Mouse (Mus musculus) neural tube, embryonic 15.5 days (tissue): Measurements from ENCODE around the gene Zp2. TPM values are rescaled to one million over a fixed set of nuclear protein-coding genes. Genes with fewer than 3 reads are reported as not detected.

Experiments used
- ATAC-seq: fragments of 200-750 bp; cut with Nextera tagmentation; 2 replicates; pipeline ENCODE4 v1.8.0; 2017; ENCODE audit warnings: mild to moderate bottlenecking, moderate TSS enrichment, moderate library complexity; ENCODE audit not compliant: low FRiP score
- H3K27ac ChIP-seq: fragments of 300-500 bp; sonication (generic); replicated peaks from 2 replicates; pipeline ENCODE4 v1.5.1; 2015; ENCODE audit warnings: mild to moderate bottlenecking, inconsistent platforms
- H3K27me3 ChIP-seq: fragments of 300-500 bp; sonication (generic); replicated peaks from 2 replicates; pipeline ENCODE4 v1.6.1; 2015; ENCODE audit warnings: inconsistent platforms
- H3K36me3 ChIP-seq: fragments of 300-500 bp; sonication (generic); 2 replicates; pipeline ENCODE4 v1.6.1; 2015; ENCODE audit warnings: inconsistent platforms
- H3K4me1 ChIP-seq: fragments of 300-500 bp; sonication (generic); 2 replicates; pipeline ENCODE4 v1.6.1; 2015; ENCODE audit warnings: inconsistent platforms
- H3K4me2 ChIP-seq: fragments of 300-500 bp; sonication (generic); 2 replicates; pipeline ENCODE4 v1.6.1; 2015; ENCODE audit warnings: inconsistent platforms, mild to moderate bottlenecking, moderate library complexity
- H3K4me3 ChIP-seq: fragments of 300-500 bp; sonication (generic); replicated peaks from 2 replicates; pipeline ENCODE4 v1.5.1; 2015; ENCODE audit warnings: mild to moderate bottlenecking, inconsistent platforms
- H3K9ac ChIP-seq: fragments of 300-500 bp; sonication (generic); replicated peaks from 2 replicates; pipeline ENCODE4 v1.6.1; 2015; ENCODE audit warnings: mild to moderate bottlenecking, inconsistent platforms
- H3K9me3 ChIP-seq: fragments of 300-500 bp; sonication (generic); replicated peaks from 2 replicates; pipeline ENCODE4 v1.6.1; 2016; ENCODE audit warnings: inconsistent platforms
- WGBS: fragments of 180-500 bp; shearing (Covaris S2); methylation state at CpG from one replicate; pipeline ENCODE4 v1.1.7; 2015; ENCODE audit warnings: mixed read lengths; 5-methylcytosine and 5-hydroxymethylcytosine counted together
- polyA plus RNA-seq: library from polyadenylated mRNA; unstranded; fragments of >200 nt; fragmentation: Nextera tagmentation; extraction: Ambion mirVana; gene quantifications from 2 replicates; pipeline ENCODE4 v1.2.1, GENCODE M21; 2015

Zp2 gene
- 0.10 TPM in 1 of 2 replicates, not detected in the other for polyA plus RNA-seq

DNA sequence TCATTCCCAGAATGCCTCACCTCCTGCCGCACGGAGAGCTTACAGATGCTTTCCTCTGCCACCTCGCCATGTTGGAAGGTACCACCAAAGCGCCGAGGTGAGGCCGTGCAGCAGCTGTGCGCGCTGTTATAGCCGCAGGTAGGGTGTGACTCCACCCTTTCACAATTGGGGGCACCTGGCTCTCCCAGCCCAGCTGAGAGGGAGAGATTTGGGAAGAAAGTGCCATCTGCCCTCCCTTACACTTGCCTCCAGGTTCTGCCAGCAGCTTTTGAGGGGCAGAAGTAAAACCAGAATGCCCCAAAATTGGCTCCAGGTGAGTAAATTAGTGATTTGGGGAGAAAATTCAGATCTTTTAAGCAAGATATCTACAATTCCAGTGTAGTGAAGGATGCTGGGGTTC lies at the start of gene Zp2:
Zp2 (minus strand) TSS at position 101 of the 400 bp plus-strand sequence.
- no peak within 1 kb of the TSS for H3K27ac ChIP-seq
- WGBS = 88% methylated on average over 9 of the region's 9 CpGs
- H3K27me3 ChIP-seq = no peaks in the 10 kb centered on the region
- no peak within 1 kb of the TSS for H3K4me2 ChIP-seq
- H3K4me1 ChIP-seq = no peaks in the 10 kb centered on the region
- no peak within 1 kb of the TSS for H3K9ac ChIP-seq
- H3K4me3 ChIP-seq = no peak within 1 kb of the TSS
- no peaks in the 10 kb centered on the region for H3K36me3 ChIP-seq
- no peak for ATAC-seq
- H3K9me3 ChIP-seq = no peaks in the 10 kb centered on the region

DNA sequence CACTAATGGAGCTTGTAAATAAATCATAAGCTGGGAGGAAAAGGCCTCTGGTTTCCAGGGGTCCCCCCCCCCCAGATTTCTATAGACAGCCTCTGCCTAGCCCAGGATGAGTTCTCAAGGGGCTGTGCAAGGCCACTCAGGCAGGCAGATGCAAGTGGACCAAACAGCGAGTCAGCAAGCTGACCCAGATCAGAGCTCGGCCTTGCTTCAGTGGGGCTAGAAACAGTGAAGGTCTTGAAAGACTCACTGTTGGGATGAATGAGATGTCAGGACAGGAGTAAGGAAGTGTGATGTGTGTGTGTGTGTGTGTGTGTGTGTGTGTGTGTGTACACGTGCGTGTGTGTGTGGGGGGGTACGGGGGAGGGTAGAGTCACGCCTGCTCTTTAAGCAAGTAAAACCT lies 47.7 kb upstream of the Zp2 start:
- Histone ChIP-seq H3K4me2 (no peak overlapping the region), H3K4me3 (no peak overlapping the region), H3K27ac (no peak overlapping the region), H3K36me3 (no peaks in the 10 kb centered on the region), H3K9me3 (no peaks in the 10 kb centered on the region), H3K9ac (no peak overlapping the region), H3K4me1 (0 out of 2 replicates have a peak, but pooled peaks cover 3% of the 10 kb centered on the region), H3K27me3 (no peaks in the 10 kb centered on the region)
- WGBS = 86% methylated on average over 6 of the region's 6 CpGs
- ATAC-seq = no peak

DNA sequence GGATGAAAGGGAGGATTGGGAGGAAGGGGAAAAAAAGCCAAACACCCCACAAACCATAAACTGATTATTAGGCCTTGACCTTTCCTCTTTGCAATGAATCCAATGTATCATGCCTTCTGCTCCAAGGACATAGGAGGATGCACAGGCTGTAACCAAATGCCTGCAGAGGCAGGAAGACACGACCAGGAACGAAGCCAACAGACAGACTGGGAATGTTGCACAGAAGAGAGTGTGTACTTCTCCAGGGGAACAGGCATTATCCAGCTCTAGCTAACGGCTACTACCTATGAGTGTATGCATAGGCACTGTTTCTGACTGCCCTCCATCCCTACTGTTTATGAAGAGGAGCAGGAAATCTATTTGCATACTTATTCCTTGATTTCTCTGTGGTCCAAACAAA lies 47.1 kb upstream of the Zp2 start:
- 0 out of 2 replicates have a peak, but pooled peaks cover 3% of the 10 kb centered on the region for H3K4me1 ChIP-seq
- H3K4me2 ChIP-seq = no peak overlapping the region
- no peak overlapping the region for H3K9ac ChIP-seq
- H3K4me3 ChIP-seq = no peak overlapping the region
- no peaks in the 10 kb centered on the region for H3K9me3 ChIP-seq
- ATAC-seq = no peak
- H3K27me3 ChIP-seq = no peaks in the 10 kb centered on the region
- H3K36me3 ChIP-seq = no peaks in the 10 kb centered on the region
- 66% methylated on average over 3 of the region's 3 CpGs for WGBS
- H3K27ac ChIP-seq = no peak overlapping the region

DNA sequence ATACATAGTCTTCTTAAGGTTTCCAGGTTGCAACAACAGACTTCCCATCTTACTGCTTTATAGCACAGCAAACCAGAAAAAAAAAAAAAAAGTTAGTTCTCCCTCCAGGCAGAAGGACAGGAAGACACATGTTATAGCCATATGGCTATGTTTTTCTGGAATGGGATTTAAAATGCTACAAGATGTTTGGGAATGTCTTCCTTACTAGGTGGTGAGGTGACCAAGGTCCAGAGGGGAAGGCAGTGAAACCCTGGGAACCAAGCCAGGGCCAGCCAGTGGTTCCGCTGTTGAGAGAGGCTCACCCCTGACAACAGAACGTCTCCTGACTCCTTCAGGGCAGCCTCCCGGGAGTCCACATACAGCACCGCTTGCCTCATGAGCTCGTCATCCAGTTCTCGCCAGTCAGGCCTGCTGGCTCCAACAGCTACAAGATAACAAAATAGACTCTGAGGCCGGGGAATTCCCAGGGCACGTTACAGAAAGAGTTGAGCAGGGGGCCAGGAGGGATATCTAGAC lies 45.1 kb upstream of the Zp2 start:
- Histone ChIP-seq H3K4me2 (no peak overlapping the region), H3K9ac (no peak overlapping the region), H3K9me3 (no peaks in the 10 kb centered on the region), H3K36me3 (no peaks in the 10 kb centered on the region), H3K27ac (no peak overlapping the region), H3K27me3 (no peaks in the 10 kb centered on the region), H3K4me3 (no peak overlapping the region), H3K4me1 (0 out of 2 replicates have a peak, but pooled peaks cover 3% of the 10 kb centered on the region)
- WGBS = 66% methylated on average over 8 of the region's 8 CpGs
- ATAC-seq = no peak

DNA sequence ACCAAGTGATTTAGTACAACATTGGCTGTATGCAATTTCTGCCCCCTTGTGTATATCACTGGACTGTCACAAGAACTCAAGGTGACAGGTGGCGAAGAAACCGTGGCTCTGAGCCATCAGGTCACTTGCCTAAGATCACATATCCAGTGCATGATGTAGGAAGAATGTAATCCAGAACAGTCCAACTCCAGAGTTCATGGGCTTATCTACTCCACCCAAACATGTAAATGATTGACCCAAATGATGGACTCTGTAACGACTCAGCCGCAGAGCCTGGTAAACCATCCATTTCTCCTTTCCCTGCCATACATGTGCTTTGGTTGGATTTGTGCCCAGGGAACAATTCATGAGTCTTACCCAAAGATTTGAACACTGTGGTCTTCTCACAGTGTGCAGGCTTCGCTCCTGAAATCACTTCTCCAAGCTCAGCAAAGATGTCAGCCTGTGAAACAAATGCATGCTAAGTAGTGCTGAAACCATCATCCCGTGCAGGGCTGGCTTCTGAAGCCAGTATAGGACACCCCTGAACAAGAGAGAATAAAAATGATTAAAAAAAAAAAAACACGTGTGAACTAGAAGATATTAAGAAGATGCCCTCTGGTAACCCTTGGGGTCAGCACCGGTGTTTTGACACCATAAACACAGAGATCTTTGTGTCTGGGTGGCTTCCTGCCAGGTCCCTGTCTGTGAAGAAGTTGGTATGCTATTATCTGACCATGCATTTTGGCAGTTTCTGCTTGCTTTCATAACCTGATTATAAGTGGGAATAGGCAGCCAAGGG lies 44.5 kb upstream of the Zp2 start:
- Histone ChIP-seq H3K36me3 (no peaks in the 10 kb centered on the region), H3K9me3 (no peaks in the 10 kb centered on the region), H3K4me3 (no peak overlapping the region), H3K9ac (no peak overlapping the region), H3K27me3 (no peaks in the 10 kb centered on the region), H3K4me1 (0 out of 2 replicates have a peak, but pooled peaks cover 3% of the 10 kb centered on the region), H3K4me2 (no peak overlapping the region), H3K27ac (no peak overlapping the region)
- 72% methylated on average over 8 of the region's 8 CpGs for WGBS
- ATAC-seq = no peak

DNA sequence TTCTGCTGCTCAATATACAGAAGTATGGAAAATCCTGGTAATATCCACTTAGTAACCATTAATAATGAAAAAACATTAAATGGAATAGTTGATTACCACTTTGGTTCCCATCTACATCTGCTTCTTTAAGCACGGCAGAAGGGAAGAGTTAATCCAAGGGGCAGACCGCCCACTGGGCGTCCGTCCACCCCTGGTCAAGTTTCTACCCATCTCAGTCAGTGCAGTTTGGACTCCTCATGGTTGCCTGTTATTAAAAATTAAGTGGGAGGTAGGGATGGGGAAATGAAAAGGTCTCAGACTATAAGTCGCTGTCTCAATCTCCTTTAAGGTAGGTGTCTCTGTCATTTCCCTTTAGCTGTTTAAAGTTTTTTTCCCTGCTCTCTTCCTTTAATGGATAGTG lies 43.9 kb upstream of the Zp2 start:
- Histone ChIP-seq H3K27ac (no peak overlapping the region), H3K4me2 (no peak overlapping the region), H3K9me3 (no peaks in the 10 kb centered on the region), H3K27me3 (no peaks in the 10 kb centered on the region), H3K4me3 (no peak overlapping the region), H3K4me1 (0 out of 2 replicates have a peak, but pooled peaks cover 3% of the 10 kb centered on the region), H3K36me3 (no peaks in the 10 kb centered on the region), H3K9ac (no peak overlapping the region)
- WGBS = 91% methylated on average over 5 of the region's 5 CpGs
- no peak for ATAC-seq

- Histone ChIP-seq H3K9me3 (no peaks in the 10 kb centered on the region), H3K27me3 (no peaks in the 10 kb centered on the region), H3K4me2 (no peak overlapping the region), H3K27ac (no peak overlapping the region), H3K9ac (no peak overlapping the region), H3K36me3 (no peaks in the 10 kb centered on the region), H3K4me1 (no peaks in the 10 kb centered on the region), H3K4me3 (no peak overlapping the region)
- ATAC-seq = no peak
Observed at GRCm38 (mm10) chr7:120182891-120183290, 37.8 kb upstream of the Zp2 start.

- WGBS = 91% methylated on average over 4 of the region's 4 CpGs
Observed at GRCm38 (mm10) chr7:120181401-120182230, 36.5 kb upstream of the Zp2 start.

DNA sequence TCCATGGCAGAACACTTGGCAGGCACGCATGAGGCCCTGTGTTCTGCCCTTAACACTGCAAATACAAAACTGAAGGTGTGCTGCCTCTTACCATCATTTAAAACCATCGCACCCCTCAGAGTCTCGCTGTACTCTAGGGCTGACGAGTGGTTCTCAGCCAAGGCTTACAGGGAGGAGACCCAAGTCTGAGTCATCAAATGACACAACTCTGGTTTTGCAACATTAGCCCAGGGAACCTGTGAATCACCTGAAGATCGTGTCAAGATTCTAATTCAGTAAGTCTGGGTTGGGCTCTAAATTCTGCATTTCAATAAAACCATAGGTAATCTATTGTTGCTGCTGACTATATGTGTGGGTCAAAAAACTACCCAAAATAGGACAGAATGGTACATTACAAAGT lies 35.5 kb upstream of the Zp2 start:
- 91% methylated on average over 5 of the region's 5 CpGs for WGBS
- ATAC-seq = no peak

More at GRCm38 (mm10) chr7:120181401-120182230, 36.5 kb upstream of the Zp2 start:
- Histone ChIP-seq H3K9me3 (no peaks in the 10 kb centered on the region), H3K4me2 (no peak overlapping the region), H3K27me3 (no peaks in the 10 kb centered on the region), H3K4me1 (no peaks in the 10 kb centered on the region), H3K36me3 (no peaks in the 10 kb centered on the region), H3K27ac (no peak overlapping the region), H3K9ac (no peak overlapping the region), H3K4me3 (no peak overlapping the region)
- no peak for ATAC-seq

DNA sequence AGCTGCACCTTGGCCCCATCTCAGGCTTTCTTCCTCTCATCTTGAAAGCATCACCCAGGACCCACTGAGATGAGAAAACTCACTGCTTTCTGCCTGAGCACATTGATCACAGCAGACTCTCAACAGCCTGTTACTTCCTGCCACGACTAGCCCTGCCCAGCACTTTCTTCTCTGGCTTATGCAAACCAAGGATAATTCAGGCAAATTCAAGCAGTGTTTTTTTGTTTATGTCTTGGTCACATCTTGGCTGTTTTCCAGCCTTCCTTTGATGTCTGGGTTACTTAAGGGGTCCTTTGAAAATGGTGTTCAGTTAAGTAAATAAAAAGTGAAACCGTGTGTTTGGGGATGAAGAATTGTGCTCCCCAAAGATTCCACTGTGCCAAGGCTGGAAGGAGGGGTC lies 33.8 kb upstream of the Zp2 start:
- Histone ChIP-seq H3K9me3 (no peaks in the 10 kb centered on the region), H3K4me2 (no peak overlapping the region), H3K9ac (no peak overlapping the region), H3K27ac (no peak overlapping the region), H3K36me3 (no peaks in the 10 kb centered on the region), H3K4me1 (no peaks in the 10 kb centered on the region), H3K27me3 (no peaks in the 10 kb centered on the region), H3K4me3 (no peak overlapping the region)
- WGBS = 30% methylated on average over 2 of the region's 2 CpGs
- ATAC-seq = no peak

More for the DNA sequence above, 35.5 kb upstream of the Zp2 start:
- no peaks in the 10 kb centered on the region for H3K4me1 ChIP-seq
- no peaks in the 10 kb centered on the region for H3K9me3 ChIP-seq
- no peak overlapping the region for H3K9ac ChIP-seq
- no peaks in the 10 kb centered on the region for H3K36me3 ChIP-seq
- no peak overlapping the region for H3K4me2 ChIP-seq
- H3K4me3 ChIP-seq = no peak overlapping the region
- no peak overlapping the region for H3K27ac ChIP-seq
- H3K27me3 ChIP-seq = no peaks in the 10 kb centered on the region

DNA sequence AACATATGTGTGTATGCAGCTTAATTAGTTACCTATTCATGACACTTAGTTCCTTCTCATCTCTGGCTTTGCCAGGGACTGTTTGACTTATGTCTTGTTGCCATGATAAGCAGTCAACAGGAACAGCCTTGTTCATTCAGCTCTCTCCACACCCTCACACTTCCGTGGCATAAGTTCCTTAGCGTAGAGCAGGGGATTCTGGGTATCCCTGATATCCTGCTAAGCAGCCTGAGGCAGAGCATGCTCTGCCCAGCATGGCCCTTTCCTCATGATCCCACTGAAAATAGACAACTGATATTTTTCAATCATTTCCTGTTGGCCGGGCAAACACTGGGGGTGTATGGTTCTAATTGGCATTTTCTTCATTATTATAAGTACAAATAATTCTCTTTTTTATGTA lies 32.5 kb upstream of the Zp2 start:
- Histone ChIP-seq H3K27ac (no peak overlapping the region), H3K9ac (no peak overlapping the region), H3K4me2 (no peak overlapping the region), H3K27me3 (no peaks in the 10 kb centered on the region), H3K4me1 (no peaks in the 10 kb centered on the region), H3K4me3 (no peak overlapping the region), H3K9me3 (no peaks in the 10 kb centered on the region), H3K36me3 (no peaks in the 10 kb centered on the region)
- ATAC-seq = peak; percentile 50; the same call in 1 of the 2 replicates
- WGBS = 71% methylated on average over 3 of the region's 3 CpGs
